Mouse (Mus musculus): Measurements from ENCODE around the gene Mylpf. TPM values are rescaled to one million over a fixed set of nuclear protein-coding genes. Genes with fewer than 3 reads are reported as not detected.

The Mylpf gene
- total and polyA plus RNA-seq, 2 experiments from 2014 or later, result 5.4 TPM; not detected in 1

- Histone ChIP-seq H3K4me1 (ENCODE audit: control insufficient read depth, insufficient read depth) (no peaks in the 10 kb centered on the region), H3K27ac (ENCODE audit: low read depth) (no peak overlapping the region), H3K4me3 (ENCODE audit: low read depth, low read length) (no peak overlapping the region), H3K9me3 (replicated peaks; ENCODE audit: control insufficient read depth, low read length) (no peaks in the 10 kb centered on the region), H3K36me3 (replicated peaks; ENCODE audit: control insufficient read depth, insufficient read depth, low read length) (no peaks in the 10 kb centered on the region), H3K4me2 (ENCODE audit: low read depth, low read length) (no peak overlapping the region), H3K27me3 (ENCODE audit: control insufficient read depth, insufficient read depth, low read length) (no peaks in the 10 kb centered on the region), H3K9ac (replicated peaks; ENCODE audit: low read depth, low read length) (no peak overlapping the region)
- peak; percentile 56 for DNase-seq (ENCODE audit: low spot score)
- ATAC-seq (ENCODE audit: insufficient read depth, low read depth), result peak; percentile 39; the same call in 1 of the 2 replicates
- no peak for TF ChIP-seq EP300 (IDR thresholded peaks at IDR 0.05; ENCODE audit: low read depth)
- TF ChIP-seq CTCF (IDR thresholded peaks at IDR 0.05; ENCODE audit: low read depth), result peak; percentile 71
- 51% methylated on average over 3 of the region's 3 CpGs for WGBS
Measured at GRCm38 (mm10) chr7:127185601-127186000, 23.1 kb upstream of the Mylpf start.

- 72% methylated on average over 9 of the region's 10 CpGs for WGBS
- Histone ChIP-seq H3K4me2 (ENCODE audit: low read depth, low read length) (no peak overlapping the region), H3K9ac (replicated peaks; ENCODE audit: low read depth, low read length) (no peak overlapping the region), H3K4me3 (ENCODE audit: low read depth, low read length) (no peak overlapping the region), H3K27me3 (ENCODE audit: control insufficient read depth, insufficient read depth, low read length) (no peaks in the 10 kb centered on the region), H3K4me1 (ENCODE audit: control insufficient read depth, insufficient read depth) (no peaks in the 10 kb centered on the region), H3K36me3 (replicated peaks; ENCODE audit: control insufficient read depth, insufficient read depth, low read length) (peaks cover 14% of the 10 kb centered on the region), H3K27ac (ENCODE audit: low read depth) (no peak overlapping the region), H3K9me3 (replicated peaks; ENCODE audit: control insufficient read depth, low read length) (no peaks in the 10 kb centered on the region)
- DNase-seq (ENCODE audit: low spot score) (no peak), ATAC-seq (ENCODE audit: insufficient read depth, low read depth) (no peak)
- TF ChIP-seq EP300 (IDR thresholded peaks at IDR 0.05; ENCODE audit: low read depth) (no peak), CTCF (IDR thresholded peaks at IDR 0.05; ENCODE audit: low read depth) (no peak)
Measured at GRCm38 (mm10) chr7:127187351-127187750, 21.3 kb upstream of the Mylpf start.

GRCm38 (mm10) chr7:127188305-127189276 is 20.1 kb upstream of the Mylpf start:
- Histone ChIP-seq H3K27me3 (ENCODE audit: control insufficient read depth, insufficient read depth, low read length) (no peaks in the 10 kb centered on the region), H3K36me3 (replicated peaks; ENCODE audit: control insufficient read depth, insufficient read depth, low read length) (peaks cover 26% of the 10 kb centered on the region), H3K4me2 (ENCODE audit: low read depth, low read length) (no peak overlapping the region), H3K9ac (replicated peaks; ENCODE audit: low read depth, low read length) (no peak overlapping the region), H3K9me3 (replicated peaks; ENCODE audit: control insufficient read depth, low read length) (no peaks in the 10 kb centered on the region), H3K4me1 (ENCODE audit: control insufficient read depth, insufficient read depth) (no peaks in the 10 kb centered on the region), H3K4me3 (ENCODE audit: low read depth, low read length) (no peak overlapping the region), H3K27ac (ENCODE audit: low read depth) (peak overlapping the region; percentile 2; the same call in 1 of the 2 replicates)
- WGBS, result 69% methylated on average over 17 of the region's 17 CpGs
- DNase-seq (ENCODE audit: low spot score) (no peak), ATAC-seq (ENCODE audit: insufficient read depth, low read depth) (no peak)
- TF ChIP-seq EP300 (IDR thresholded peaks at IDR 0.05; ENCODE audit: low read depth) (no peak), CTCF (IDR thresholded peaks at IDR 0.05; ENCODE audit: low read depth) (no peak)

GRCm38 (mm10) chr7:127190672-127191071 is 18.0 kb upstream of the Mylpf start:
- no peak overlapping the region for H3K9ac ChIP-seq (replicated peaks; ENCODE audit: low read depth, low read length)
- H3K36me3 ChIP-seq (replicated peaks; ENCODE audit: control insufficient read depth, insufficient read depth, low read length), result peaks cover 36% of the 10 kb centered on the region
- no peaks in the 10 kb centered on the region; the same call in 1 of the 2 replicates for H3K4me1 ChIP-seq (ENCODE audit: control insufficient read depth, insufficient read depth)
- H3K4me2 ChIP-seq (ENCODE audit: low read depth, low read length), result no peak overlapping the region
- no peaks in the 10 kb centered on the region for H3K27me3 ChIP-seq (ENCODE audit: control insufficient read depth, insufficient read depth, low read length)
- ATAC-seq (ENCODE audit: insufficient read depth, low read depth) (no peak), DNase-seq (ENCODE audit: low spot score) (no peak)
- H3K27ac ChIP-seq (ENCODE audit: low read depth), result no peak overlapping the region
- 79% methylated on average over 6 of the region's 6 CpGs for whole genome bisulfite sequencing
- no peaks in the 10 kb centered on the region for H3K9me3 ChIP-seq (replicated peaks; ENCODE audit: control insufficient read depth, low read length)
- H3K4me3 ChIP-seq (ENCODE audit: low read depth, low read length), result no peak overlapping the region
- no peak for TF ChIP-seq CTCF (IDR thresholded peaks at IDR 0.05; ENCODE audit: low read depth)
- TF ChIP-seq EP300 (IDR thresholded peaks at IDR 0.05; ENCODE audit: low read depth), result no peak

GRCm38 (mm10) chr7:127192989-127193388 is 15.7 kb upstream of the Mylpf start:
- ATAC-seq (ENCODE audit: insufficient read depth, low read depth) (no peak), DNase-seq (ENCODE audit: low spot score) (no peak)
- Histone ChIP-seq H3K4me1 (ENCODE audit: control insufficient read depth, insufficient read depth) (peaks cover 6% of the 10 kb centered on the region), H3K4me3 (ENCODE audit: low read depth, low read length) (no peak overlapping the region), H3K27ac (ENCODE audit: low read depth) (no peak overlapping the region), H3K36me3 (replicated peaks; ENCODE audit: control insufficient read depth, insufficient read depth, low read length) (peaks cover 47% of the 10 kb centered on the region), H3K27me3 (ENCODE audit: control insufficient read depth, insufficient read depth, low read length) (no peaks in the 10 kb centered on the region), H3K4me2 (ENCODE audit: low read depth, low read length) (no peak overlapping the region), H3K9ac (replicated peaks; ENCODE audit: low read depth, low read length) (no peak overlapping the region), H3K9me3 (replicated peaks; ENCODE audit: control insufficient read depth, low read length) (no peaks in the 10 kb centered on the region)
- TF ChIP-seq CTCF (IDR thresholded peaks at IDR 0.05; ENCODE audit: low read depth), result no peak
- TF ChIP-seq EP300 (IDR thresholded peaks at IDR 0.05; ENCODE audit: low read depth), result no peak
- 92% methylated on average over 5 of the region's 5 CpGs for WGBS

All from heart, postnatal 0 days (tissue).